ENCODE assay signal across 35 mouse cellular contexts in genomic region chr13:27028501-27029240, GRCm38 (mm10). TPM values are rescaled to one million over a fixed set of nuclear protein-coding genes. Genes with fewer than 3 reads are reported as not detected.
DNase-seq lines count a peak whose midpoint lies in the region; TF ChIP-seq lines count a peak whose summit lies in the region.
"Had no signal": no experiment of that assay in that cellular context is flagged by ENCODE, and none has a peak within 500 bp of the region (broad histone marks: within the 10 kb centered on the region; RNA-seq: fewer than 3 reads in every experiment).

No protein-coding gene starts in this region.

- peak overlapping the region; percentile 7; the same call in 1 of the 2 replicates for H3K27ac ChIP-seq in ES-Bruce4 (ENCODE audit: insufficient read depth, low read length)
- peak overlapping the region; percentile 76 for H3K27ac ChIP-seq in embryonic fibroblast, embryonic 13.5 days (ENCODE audit: insufficient read depth, low read length)
- H3K27ac ChIP-seq: embryonic facial prominence, embryonic 12.5 days; embryonic facial prominence, embryonic 15.5 days; forebrain, embryonic 12.5 days; forebrain, embryonic 15.5 days; gastrocnemius, adult 2 months; heart, embryonic 10.5 days; heart, embryonic 13.5 days; hindbrain, embryonic 14.5 days; hindbrain, postnatal 0 days had no signal

- no peak overlapping the region for H3K4me3 ChIP-seq in ES-Bruce4 (ENCODE audit: low read depth, low read length)
- H3K4me3 ChIP-seq in embryonic fibroblast, embryonic 13.5 days (ENCODE audit: insufficient read depth, low read length) = no peak overlapping the region
- H3K4me3 ChIP-seq: embryonic facial prominence, embryonic 12.5 days; embryonic facial prominence, embryonic 15.5 days; erythroblast, embryonic 14.5 days; forebrain, embryonic 12.5 days; forebrain, embryonic 15.5 days; gastrocnemius, adult 2 months; heart, embryonic 10.5 days; heart, embryonic 13.5 days had no signal

- no peak overlapping the region for H3K9ac ChIP-seq in ES-Bruce4 (ENCODE audit: low read depth, poor library complexity, severe bottlenecking)
- H3K9ac ChIP-seq: embryonic facial prominence, embryonic 12.5 days; embryonic facial prominence, embryonic 15.5 days; forebrain, embryonic 12.5 days; forebrain, embryonic 15.5 days; heart, embryonic 13.5 days; hindbrain, embryonic 14.5 days had no signal

- DNase-seq in 3T3-L1 (ENCODE audit: low read depth, low spot score) (peak; percentile 32), NIH3T3 (ENCODE audit: low read depth) (peak; percentile 35)
- DNase-seq in spleen, postnatal 36 days (ENCODE audit: low spot score in 2 of 2) = no peak
- DNase-seq in adrenal gland, postnatal 10 days = no peak
- DNase-seq: adrenal gland, postnatal 14 days; cerebellum, adult 11 months; cerebellum, adult 2 months; cerebellum, adult 9-11 months; cerebellum, postnatal 25 days; gastrocnemius, adult 2 months; gastrocnemius, postnatal 14 days; heart, adult 18-20 months; heart, postnatal 14 days; heart, postnatal 4 days; kidney, adult 18-20 months had no signal

- H3K4me1 ChIP-seq in ES-Bruce4 (ENCODE audit: control insufficient read depth, insufficient read depth, low read length) = no peaks in the 10 kb centered on the region
- H3K4me1 ChIP-seq in embryonic fibroblast, embryonic 13.5 days (ENCODE audit: control insufficient read depth, insufficient read depth, low read length) = peaks cover 9% of the 10 kb centered on the region
- H3K4me1 ChIP-seq: forebrain, embryonic 15.5 days; heart, embryonic 10.5 days; heart, embryonic 13.5 days had no signal

- H3K27me3 ChIP-seq in ES-Bruce4 (ENCODE audit: control insufficient read depth, insufficient read depth, low read length, poor library complexity, severe bottlenecking) = no peaks in the 10 kb centered on the region
- H3K27me3 ChIP-seq: embryonic facial prominence, embryonic 12.5 days; embryonic facial prominence, embryonic 15.5 days; forebrain, embryonic 15.5 days; heart, embryonic 13.5 days; Patski had no signal

- TF ChIP-seq CTCF in ES-Bruce4 (IDR thresholded peaks at IDR 0.05; ENCODE audit: low read depth, low read length) = no peak
- TF ChIP-seq CTCF in embryonic fibroblast, embryonic 13.5 days (IDR thresholded peaks at IDR 0.05; ENCODE audit: borderline replicate concordance, insufficient read depth, low read length) = no peak

- no peak for TF ChIP-seq POLR2A in ES-Bruce4 (IDR thresholded peaks at IDR 0.05; ENCODE audit: insufficient read depth, low read length)
- no peak for TF ChIP-seq POLR2A in embryonic fibroblast, embryonic 13.5 days (IDR thresholded peaks at IDR 0.05; ENCODE audit: low read depth, low read length)

- H3K9me3 ChIP-seq in ES-Bruce4 (replicated peaks; ENCODE audit: control insufficient read depth, insufficient read depth, low read length, poor library complexity, severe bottlenecking) = no peaks in the 10 kb centered on the region
- H3K9me3 ChIP-seq: embryonic facial prominence, embryonic 12.5 days; embryonic facial prominence, embryonic 15.5 days; forebrain, embryonic 12.5 days; forebrain, embryonic 15.5 days; heart, embryonic 10.5 days; heart, embryonic 13.5 days had no signal

- no peaks in the 10 kb centered on the region for H3K36me3 ChIP-seq in ES-Bruce4 (ENCODE audit: control insufficient read depth, insufficient read depth, low read length, poor library complexity, severe bottlenecking)
- H3K36me3 ChIP-seq: embryonic facial prominence, embryonic 12.5 days; embryonic facial prominence, embryonic 15.5 days; forebrain, embryonic 12.5 days; forebrain, embryonic 15.5 days; heart, embryonic 10.5 days; heart, embryonic 13.5 days had no signal

- no peak for TF ChIP-seq EP300 in ES-Bruce4 (IDR thresholded peaks at IDR 0.05; ENCODE audit: insufficient read depth, low read depth, low read length)

RNA-seq across cellular contexts. Expression of gene Prl, which starts 28.7 kb away (rescaled TPM):
- not detected in 2 replicates for polyA plus RNA-seq in ES-Bruce4 (2011; ENCODE audit: insufficient read depth, insufficient read length, low read depth, missing spikeins)
- not detected in 2 replicates for polyA plus RNA-seq in embryonic fibroblast, embryonic 13.5 days (2011; ENCODE audit: insufficient read length, low read depth, missing spikeins)
- not detected for total RNA-seq in adrenal gland, postnatal 10 days (2021)
- total RNA-seq: adrenal gland, adult 18-20 months; adrenal gland, postnatal 14 days; adrenal gland, postnatal 4 days; common myeloid progenitor, adult 5-6 weeks; gastrocnemius, adult 2 months; gastrocnemius, postnatal 14 days; gastrocnemius, postnatal 4 days; heart, adult 18-20 months; heart, postnatal 14 days; heart, postnatal 4 days; hindbrain, postnatal 0 days had no signal
- polyA plus RNA-seq: cerebellum, adult 2 months; embryonic facial prominence, embryonic 12.5 days; embryonic facial prominence, embryonic 15.5 days; erythroblast, embryonic 14.5 days; forebrain, embryonic 12.5 days; forebrain, embryonic 15.5 days; heart, embryonic 10.5 days; heart, embryonic 13.5 days; heart, embryonic 16.5 days; hindbrain, embryonic 11.5 days; inflammation-experienced regulatory T-cells, adult 6 months; intestine, embryonic 16.5 days; Patski had no signal

Comparison
In these comparisons a context has a peak if more than half of its experiments do, and no peak if none do; other contexts are left out.
1. DNase-seq: peak in 3T3-L1 (single experiment) and NIH3T3 (single experiment); none in spleen, postnatal 36 days (0 of 2) and adrenal gland, postnatal 10 days (single experiment).